Mouse (Mus musculus): ENCODE measurements around the gene Krt88. TPM values are rescaled to one million over a fixed set of nuclear protein-coding genes. Genes with fewer than 3 reads are reported as not detected.

Krt88 gene
- polyA plus RNA-seq, 1 experiment from 2014 or later = not detected

- Histone ChIP-seq H3K27ac (ENCODE audit: low read depth, low read length) (no peak overlapping the region), H3K4me1 (ENCODE audit: control insufficient read depth, insufficient read depth, low read length) (peaks cover 3% of the 10 kb centered on the region; the same call in 1 of the 2 replicates), H3K9me3 (ENCODE audit: control insufficient read depth, low read length) (no peaks in the 10 kb centered on the region), H3K36me3 (ENCODE audit: control insufficient read depth, insufficient read depth, low read length) (no peaks in the 10 kb centered on the region), H3K4me3 (ENCODE audit: low read depth, low read length) (no peak overlapping the region), H3K27me3 (ENCODE audit: control insufficient read depth, insufficient read depth, low read length) (peaks cover 23% of the 10 kb centered on the region), H3K4me2 (ENCODE audit: low read depth) (no peak overlapping the region), H3K9ac (ENCODE audit: low read length) (no peak overlapping the region)
- 94% methylated on average over 7 of the region's 7 CpGs for WGBS
- DNase-seq (ENCODE audit: low spot score) (no peak), ATAC-seq (ENCODE audit: insufficient read depth, low FRiP score, low TSS enrichment) (no peak)
Measured at GRCm38 (mm10) chr15:101436611-101437010, 10.9 kb upstream of the Krt88 start.

DNA sequence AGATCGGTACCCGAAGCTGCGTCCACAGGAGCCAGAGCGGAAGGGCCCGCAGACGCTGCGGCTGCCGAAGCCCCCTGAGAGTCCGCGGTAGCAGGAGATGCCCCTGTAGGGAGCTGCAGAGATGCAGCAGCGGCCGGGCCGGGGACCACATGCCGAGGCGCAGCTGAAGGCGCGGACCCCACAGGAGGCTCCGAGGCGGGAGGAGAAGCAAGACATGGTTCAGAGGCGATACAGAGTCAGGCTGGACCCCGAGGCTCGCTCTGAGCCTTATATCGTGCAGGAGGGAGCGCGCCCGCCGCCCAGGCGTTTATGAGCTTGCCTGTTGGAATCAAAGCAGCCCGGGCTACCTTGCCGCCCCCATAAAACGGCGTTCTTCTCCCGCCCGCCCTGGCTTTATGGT, 9.0 kb upstream of the Krt88 start, which contains the start of gene Krt87:
Gene Krt87, minus strand, starts transcription at position 250 of the 400 bp plus-strand sequence.
- Histone ChIP-seq H3K27me3 (ENCODE audit: control insufficient read depth, insufficient read depth, low read length) (peaks cover 23% of the 10 kb centered on the region), H3K4me3 (ENCODE audit: low read depth, low read length) (peak within 1 kb of the TSS; percentile 12), H3K9ac (ENCODE audit: low read length) (0 out of 2 replicates have a peak within 1 kb of the TSS, but pooled peaks have one; percentile 5), H3K36me3 (ENCODE audit: control insufficient read depth, insufficient read depth, low read length) (no peaks in the 10 kb centered on the region), H3K4me1 (ENCODE audit: control insufficient read depth, insufficient read depth, low read length) (peaks cover 3% of the 10 kb centered on the region; the same call in 1 of the 2 replicates), H3K27ac (ENCODE audit: low read depth, low read length) (no peak within 1 kb of the TSS), H3K4me2 (ENCODE audit: low read depth) (peak within 1 kb of the TSS; percentile 39), H3K9me3 (ENCODE audit: control insufficient read depth, low read length) (no peaks in the 10 kb centered on the region)
- no peak for ATAC-seq (ENCODE audit: insufficient read depth, low FRiP score, low TSS enrichment)
- 2% methylated on average over 34 of the region's 34 CpGs for WGBS
- DNase-seq (ENCODE audit: low spot score) = peak; percentile 44

GRCm38 (mm10) chr15:101440837-101441236, 6.7 kb upstream of the Krt88 start:
- 83% methylated on average over 4 of the region's 4 CpGs for WGBS
- no peak for DNase-seq (ENCODE audit: low spot score)
- no peak overlapping the region for H3K9ac ChIP-seq (ENCODE audit: low read length)
- no peak overlapping the region for H3K4me3 ChIP-seq (ENCODE audit: low read depth, low read length)
- H3K9me3 ChIP-seq (ENCODE audit: control insufficient read depth, low read length) = no peaks in the 10 kb centered on the region
- H3K4me1 ChIP-seq (ENCODE audit: control insufficient read depth, insufficient read depth, low read length) = peaks cover 3% of the 10 kb centered on the region; the same call in 1 of the 2 replicates
- H3K36me3 ChIP-seq (ENCODE audit: control insufficient read depth, insufficient read depth, low read length) = no peaks in the 10 kb centered on the region
- H3K27me3 ChIP-seq (ENCODE audit: control insufficient read depth, insufficient read depth, low read length) = peaks cover 23% of the 10 kb centered on the region
- no peak overlapping the region for H3K27ac ChIP-seq (ENCODE audit: low read depth, low read length)
- no peak for ATAC-seq (ENCODE audit: insufficient read depth, low FRiP score, low TSS enrichment)
- H3K4me2 ChIP-seq (ENCODE audit: low read depth) = no peak overlapping the region

DNA sequence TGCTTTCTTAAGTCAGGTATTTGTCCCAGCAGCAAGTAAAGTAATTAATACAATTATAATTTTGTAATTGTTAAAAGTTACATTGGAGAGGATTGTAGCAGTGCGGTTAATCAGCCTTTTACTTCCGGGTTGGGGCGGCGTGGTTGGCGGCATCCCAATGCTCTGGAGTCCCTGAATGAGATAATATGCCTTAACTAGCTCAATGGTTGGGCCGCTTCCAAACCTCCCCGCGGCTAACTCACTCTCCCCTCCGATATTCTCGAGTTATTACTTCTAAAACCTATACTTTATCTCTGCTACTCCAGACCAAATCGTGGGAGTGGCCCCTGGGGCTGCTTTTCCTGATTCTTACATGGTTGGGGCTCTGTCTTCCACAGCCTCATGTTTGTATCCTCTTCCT, 972 bp upstream of the Krt88 start:
- H3K27ac ChIP-seq (ENCODE audit: low read depth, low read length) = no peak overlapping the region
- H3K9ac ChIP-seq (ENCODE audit: low read length) = no peak overlapping the region
- no peaks in the 10 kb centered on the region for H3K4me1 ChIP-seq (ENCODE audit: control insufficient read depth, insufficient read depth, low read length)
- DNase-seq (ENCODE audit: low spot score) (no peak), ATAC-seq (ENCODE audit: insufficient read depth, low FRiP score, low TSS enrichment) (no peak)
- 77% methylated on average over 11 of the region's 11 CpGs for WGBS
- no peaks in the 10 kb centered on the region for H3K27me3 ChIP-seq (ENCODE audit: control insufficient read depth, insufficient read depth, low read length)
- no peaks in the 10 kb centered on the region for H3K36me3 ChIP-seq (ENCODE audit: control insufficient read depth, insufficient read depth, low read length)
- H3K4me2 ChIP-seq (ENCODE audit: low read depth) = no peak overlapping the region
- H3K4me3 ChIP-seq (ENCODE audit: low read depth, low read length) = no peak overlapping the region
- no peaks in the 10 kb centered on the region for H3K9me3 ChIP-seq (ENCODE audit: control insufficient read depth, low read length)

DNA sequence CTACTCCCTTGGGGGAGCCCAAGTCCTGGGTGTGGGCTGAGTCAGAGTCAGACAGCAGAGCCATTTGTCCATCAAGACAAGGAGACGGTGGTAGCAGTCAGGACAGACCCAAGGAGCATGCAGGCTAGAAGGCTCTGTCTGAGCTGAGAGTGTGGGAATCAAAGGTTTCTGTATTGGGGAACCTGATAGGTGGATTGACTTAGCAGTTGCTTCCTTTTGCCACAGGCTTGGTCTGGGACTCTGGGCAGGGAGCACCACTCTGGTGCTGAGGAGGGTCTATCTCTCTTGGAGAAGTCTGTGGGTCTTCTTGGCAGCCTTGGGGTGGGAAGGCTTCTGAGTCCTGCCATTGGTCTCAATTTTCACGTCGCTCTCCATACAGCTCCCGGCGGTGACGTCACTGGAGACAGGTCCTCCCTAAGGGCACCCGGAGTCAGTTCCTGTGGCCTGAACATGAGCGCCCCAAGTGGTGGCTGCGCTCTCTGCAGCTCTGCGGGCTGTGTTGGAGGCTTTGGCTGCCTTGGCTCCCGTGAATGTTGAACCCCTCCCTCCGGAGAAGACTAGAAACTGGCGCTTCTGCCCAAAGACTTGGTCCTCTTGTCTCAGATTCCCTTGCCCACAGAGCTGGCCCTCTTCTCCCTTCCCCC, 5.7 kb downstream of the Krt88 start:
- DNase-seq (ENCODE audit: low spot score) (peak; percentile 82), ATAC-seq (ENCODE audit: insufficient read depth, low FRiP score, low TSS enrichment) (peak; percentile 45; the same call in 1 of the 2 replicates)
- Histone ChIP-seq H3K9me3 (ENCODE audit: control insufficient read depth, low read length) (no peaks in the 10 kb centered on the region), H3K4me3 (ENCODE audit: low read depth, low read length) (no peak overlapping the region), H3K27ac (ENCODE audit: low read depth, low read length) (no peak overlapping the region), H3K4me2 (ENCODE audit: low read depth) (peak overlapping the region; percentile 15; the same call in 1 of the 2 replicates), H3K9ac (ENCODE audit: low read length) (no peak overlapping the region), H3K4me1 (ENCODE audit: control insufficient read depth, insufficient read depth, low read length) (no peaks in the 10 kb centered on the region), H3K36me3 (ENCODE audit: control insufficient read depth, insufficient read depth, low read length) (no peaks in the 10 kb centered on the region), H3K27me3 (ENCODE audit: control insufficient read depth, insufficient read depth, low read length) (no peaks in the 10 kb centered on the region)
- 6% methylated on average over 13 of the region's 13 CpGs for WGBS

GRCm38 (mm10) chr15:101454774-101455173, 7.2 kb downstream of the Krt88 start:
- no peak overlapping the region for H3K4me3 ChIP-seq (ENCODE audit: low read depth, low read length)
- no peaks in the 10 kb centered on the region for H3K9me3 ChIP-seq (ENCODE audit: control insufficient read depth, low read length)
- H3K4me1 ChIP-seq (ENCODE audit: control insufficient read depth, insufficient read depth, low read length) = no peaks in the 10 kb centered on the region
- H3K27ac ChIP-seq (ENCODE audit: low read depth, low read length) = no peak overlapping the region
- ATAC-seq (ENCODE audit: insufficient read depth, low FRiP score, low TSS enrichment) (no peak), DNase-seq (ENCODE audit: low spot score) (no peak)
- H3K27me3 ChIP-seq (ENCODE audit: control insufficient read depth, insufficient read depth, low read length) = no peaks in the 10 kb centered on the region
- H3K4me2 ChIP-seq (ENCODE audit: low read depth) = no peak overlapping the region
- H3K36me3 ChIP-seq (ENCODE audit: control insufficient read depth, insufficient read depth, low read length) = no peaks in the 10 kb centered on the region
- H3K9ac ChIP-seq (ENCODE audit: low read length) = no peak overlapping the region
- 85% methylated on average over 8 of the region's 8 CpGs for WGBS

DNA sequence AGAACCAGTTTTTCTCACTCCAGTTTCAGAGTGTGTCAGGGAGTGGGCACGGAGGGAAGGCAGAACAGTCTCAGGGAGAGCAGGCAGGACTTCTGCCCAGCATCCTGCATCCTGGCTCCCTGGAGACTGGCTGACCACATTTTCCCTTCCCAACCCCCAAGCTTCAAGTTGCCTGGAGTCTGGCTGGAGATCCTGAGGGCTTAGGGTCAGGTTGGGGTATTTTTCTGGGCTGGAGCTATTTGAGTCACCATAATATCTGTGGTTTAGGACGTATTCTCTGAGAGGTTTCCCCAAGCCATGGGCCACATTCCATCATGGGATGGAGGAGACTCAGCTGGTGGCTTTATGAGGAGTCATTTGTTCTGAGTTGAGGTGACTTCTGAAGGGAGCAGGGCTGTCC, 7.7 kb downstream of the Krt88 start:
- H3K36me3 ChIP-seq (ENCODE audit: control insufficient read depth, insufficient read depth, low read length) = no peaks in the 10 kb centered on the region
- no peak overlapping the region for H3K4me3 ChIP-seq (ENCODE audit: low read depth, low read length)
- H3K4me1 ChIP-seq (ENCODE audit: control insufficient read depth, insufficient read depth, low read length) = no peaks in the 10 kb centered on the region
- no peak for ATAC-seq (ENCODE audit: insufficient read depth, low FRiP score, low TSS enrichment)
- H3K4me2 ChIP-seq (ENCODE audit: low read depth) = no peak overlapping the region
- no peaks in the 10 kb centered on the region for H3K9me3 ChIP-seq (ENCODE audit: control insufficient read depth, low read length)
- no peak for DNase-seq (ENCODE audit: low spot score)
- 86% methylated on average over 2 of the region's 2 CpGs for WGBS
- H3K27me3 ChIP-seq (ENCODE audit: control insufficient read depth, insufficient read depth, low read length) = no peaks in the 10 kb centered on the region
- no peak overlapping the region for H3K27ac ChIP-seq (ENCODE audit: low read depth, low read length)
- no peak overlapping the region for H3K9ac ChIP-seq (ENCODE audit: low read length)

DNA sequence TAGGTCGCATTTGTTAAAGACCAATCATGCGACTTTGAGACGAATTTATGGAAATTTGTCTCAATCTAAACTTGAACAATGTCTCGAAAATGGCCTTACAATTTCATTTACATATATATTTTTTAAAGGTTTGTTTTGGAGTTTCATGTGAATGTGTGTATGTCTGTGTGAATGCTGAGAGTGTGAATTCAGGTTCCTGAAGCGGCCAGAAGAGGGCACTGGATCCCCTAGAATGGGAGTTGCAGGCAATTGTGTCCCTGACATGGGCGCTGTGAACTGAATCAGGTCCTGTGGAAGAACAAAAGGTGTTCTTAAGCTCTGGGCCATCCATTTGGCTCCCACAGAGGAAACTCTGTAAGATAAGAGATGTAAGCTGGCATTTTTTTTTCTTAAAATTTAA, 8.3 kb downstream of the Krt88 start:
- no peak overlapping the region for H3K4me2 ChIP-seq (ENCODE audit: low read depth)
- no peaks in the 10 kb centered on the region for H3K9me3 ChIP-seq (ENCODE audit: control insufficient read depth, low read length)
- H3K4me3 ChIP-seq (ENCODE audit: low read depth, low read length) = no peak overlapping the region
- no peak overlapping the region for H3K9ac ChIP-seq (ENCODE audit: low read length)
- H3K4me1 ChIP-seq (ENCODE audit: control insufficient read depth, insufficient read depth, low read length) = no peaks in the 10 kb centered on the region
- ATAC-seq (ENCODE audit: insufficient read depth, low FRiP score, low TSS enrichment) (no peak), DNase-seq (ENCODE audit: low spot score) (no peak)
- H3K27me3 ChIP-seq (ENCODE audit: control insufficient read depth, insufficient read depth, low read length) = no peaks in the 10 kb centered on the region
- 91% methylated on average over 6 of the region's 6 CpGs for WGBS
- no peak overlapping the region for H3K27ac ChIP-seq (ENCODE audit: low read depth, low read length)
- no peaks in the 10 kb centered on the region for H3K36me3 ChIP-seq (ENCODE audit: control insufficient read depth, insufficient read depth, low read length)

- H3K4me2 ChIP-seq (ENCODE audit: low read depth) = no peak overlapping the region
- 66% methylated on average over 16 of the region's 16 CpGs for WGBS
- no peaks in the 10 kb centered on the region for H3K4me1 ChIP-seq (ENCODE audit: control insufficient read depth, insufficient read depth, low read length)
- no peak for ATAC-seq (ENCODE audit: insufficient read depth, low FRiP score, low TSS enrichment)
- no peaks in the 10 kb centered on the region for H3K27me3 ChIP-seq (ENCODE audit: control insufficient read depth, insufficient read depth, low read length)
- H3K9me3 ChIP-seq (ENCODE audit: control insufficient read depth, low read length) = no peaks in the 10 kb centered on the region
- no peak overlapping the region for H3K27ac ChIP-seq (ENCODE audit: low read depth, low read length)
- no peak for DNase-seq (ENCODE audit: low spot score)
- H3K9ac ChIP-seq (ENCODE audit: low read length) = no peak overlapping the region
- no peak overlapping the region for H3K4me3 ChIP-seq (ENCODE audit: low read depth, low read length)
- H3K36me3 ChIP-seq (ENCODE audit: control insufficient read depth, insufficient read depth, low read length) = no peaks in the 10 kb centered on the region
Measured at GRCm38 (mm10) chr15:101458361-101458930, 10.9 kb downstream of the Krt88 start.

All from neural tube, embryonic 11.5 days (tissue).